Comparison of ENCODE assay signal across 18 mouse cellular contexts in genomic region chr12:36216230-36216629, GRCm38 (mm10). TPM values are rescaled to one million over a fixed set of nuclear protein-coding genes. Genes with fewer than 3 reads are reported as not detected.
DNase-seq lines count a peak whose midpoint lies in the region; ATAC-seq and TF ChIP-seq lines count a peak whose summit lies in the region.
"Had no signal": no experiment of that assay in that cellular context is flagged by ENCODE, and none has a peak within 500 bp of the region (broad histone marks: within the 10 kb centered on the region; RNA-seq: fewer than 3 reads in every experiment).

No protein-coding gene starts in this region.

- no peaks in the 10 kb centered on the region for H3K27me3 ChIP-seq in heart, embryonic 14.5 days (ENCODE audit: control insufficient read depth, insufficient read depth, low read length)
- H3K27me3 ChIP-seq in heart, adult 2 months (ENCODE audit: control insufficient read depth, insufficient read depth, low read length), result no peaks in the 10 kb centered on the region
- no peaks in the 10 kb centered on the region for H3K27me3 ChIP-seq in lung, embryonic 16.5 days (ENCODE audit: control insufficient read depth, insufficient read depth, low read depth, low read length)
- H3K27me3 ChIP-seq in embryonic facial prominence, embryonic 14.5 days (replicated peaks; ENCODE audit: control insufficient read depth, insufficient read depth, low read length), result no peaks in the 10 kb centered on the region
- H3K27me3 ChIP-seq in midbrain, embryonic 16.5 days (ENCODE audit: control insufficient read depth, insufficient read depth, low read depth, low read length), result no peaks in the 10 kb centered on the region
- H3K27me3 ChIP-seq: neural tube, embryonic 12.5 days had no signal

- H3K79me2 ChIP-seq in heart, adult 2 months (replicated peaks; ENCODE audit: control insufficient read depth, insufficient read depth, low read length), result no peaks in the 10 kb centered on the region

- no peak for ATAC-seq in heart, embryonic 14.5 days (ENCODE audit: insufficient number of reproducible peaks, insufficient read depth, low FRiP score, low read depth)
- ATAC-seq in lung, embryonic 16.5 days (ENCODE audit: low read depth), result peak; percentile 28; the same call in 1 of the 2 replicates
- peak; percentile 71; the same call in 1 of the 2 replicates for ATAC-seq in embryonic facial prominence, embryonic 14.5 days (ENCODE audit: low read depth)
- ATAC-seq in midbrain, embryonic 16.5 days, result peak; percentile 54; the same call in 1 of the 2 replicates

- H3K27ac ChIP-seq in heart, embryonic 14.5 days (replicated peaks in 1 of 2; ENCODE audit: control insufficient read depth in 1 of 2, insufficient read depth in 1 of 2, low read depth in 2 of 2, low read length in 2 of 2), result no peak overlapping the region
- no peak overlapping the region for H3K27ac ChIP-seq in heart, adult 2 months
- no peak overlapping the region for H3K27ac ChIP-seq in lung, embryonic 16.5 days (ENCODE audit: low read length)
- H3K27ac ChIP-seq in embryonic facial prominence, embryonic 14.5 days (replicated peaks; ENCODE audit: low read depth, low read length), result no peak overlapping the region
- H3K27ac ChIP-seq in midbrain, embryonic 16.5 days (ENCODE audit: low read length), result no peak overlapping the region
- H3K27ac ChIP-seq: layer of hippocampus, adult 2 months; neural tube, embryonic 12.5 days had no signal

- no peaks in the 10 kb centered on the region for H3K9me3 ChIP-seq in heart, embryonic 14.5 days (ENCODE audit: control insufficient read depth, low read length)
- no peaks in the 10 kb centered on the region for H3K9me3 ChIP-seq in lung, embryonic 16.5 days (ENCODE audit: control insufficient read depth, low read length)
- H3K9me3 ChIP-seq in embryonic facial prominence, embryonic 14.5 days (ENCODE audit: control insufficient read depth, low read length), result no peaks in the 10 kb centered on the region
- no peaks in the 10 kb centered on the region for H3K9me3 ChIP-seq in midbrain, embryonic 16.5 days (replicated peaks; ENCODE audit: control insufficient read depth, low read length, poor library complexity, severe bottlenecking)
- H3K9me3 ChIP-seq: neural tube, embryonic 12.5 days had no signal

- H3K36me3 ChIP-seq in heart, embryonic 14.5 days (ENCODE audit: control insufficient read depth, insufficient read depth, low read length), result no peaks in the 10 kb centered on the region
- H3K36me3 ChIP-seq in heart, adult 2 months (ENCODE audit: control insufficient read depth, insufficient read depth, low read length), result no peaks in the 10 kb centered on the region
- no peaks in the 10 kb centered on the region for H3K36me3 ChIP-seq in lung, embryonic 16.5 days (ENCODE audit: control insufficient read depth, insufficient read depth, low read length)
- H3K36me3 ChIP-seq in embryonic facial prominence, embryonic 14.5 days (ENCODE audit: control insufficient read depth, insufficient read depth, low read length), result no peaks in the 10 kb centered on the region
- no peaks in the 10 kb centered on the region for H3K36me3 ChIP-seq in midbrain, embryonic 16.5 days (ENCODE audit: control insufficient read depth, insufficient read depth, low read length)
- H3K36me3 ChIP-seq: neural tube, embryonic 12.5 days had no signal

- no peak overlapping the region for H3K4me3 ChIP-seq in heart, embryonic 14.5 days (ENCODE audit: control insufficient read depth in 1 of 2, insufficient read depth in 1 of 2, low read depth in 1 of 2, low read length in 2 of 2)
- H3K4me3 ChIP-seq in heart, adult 2 months, result no peak overlapping the region
- H3K4me3 ChIP-seq in lung, embryonic 16.5 days (ENCODE audit: low read length), result peak overlapping the region; percentile 37
- no peak overlapping the region for H3K4me3 ChIP-seq in embryonic facial prominence, embryonic 14.5 days (ENCODE audit: low read depth, low read length)
- no peak overlapping the region for H3K4me3 ChIP-seq in midbrain, embryonic 16.5 days (ENCODE audit: low read depth, low read length)
- H3K4me3 ChIP-seq: layer of hippocampus, adult 2 months; neural tube, embryonic 12.5 days had no signal

- TF ChIP-seq CTCF in heart, adult 2 months (IDR thresholded peaks at IDR 0.05), result no peak

- TF ChIP-seq EP300 in heart, adult 2 months (IDR thresholded peaks at IDR 0.05; ENCODE audit: insufficient read depth, low read depth, low read length), result no peak

- intact Hi-C loops in heart, adult 2 months (cut with DNase I), result loop anchor here (10.0 kb wide), 2 partner anchors 321 to 1239 kb away; no protein-coding TSS in a partner anchor
- intact Hi-C loops in left cerebral cortex, postnatal 36 days (cut with DNase I), result loop anchor here (10.0 kb wide), 2 partner anchors 321 to 489 kb away; no protein-coding TSS in a partner anchor

- no peak for DNase-seq in heart, adult 2 months
- no peak for DNase-seq in lung, adult 18-20 months
- DNase-seq in embryonic facial prominence, embryonic 14.5 days (ENCODE audit: low spot score), result peak; percentile 20
- no peak for DNase-seq in cerebellum, adult 9-11 months
- DNase-seq in left cerebral cortex, postnatal 36 days (ENCODE audit: low spot score in 2 of 2), result no peak
- DNase-seq: cerebellum, adult 18-20 months; gastrocnemius, postnatal 14 days; right cerebral cortex, adult 18-20 months; thymus, postnatal 25 days had no signal

- 48% methylated on average over 4 of the region's 4 CpGs for WGBS in heart, embryonic 14.5 days
- 51% methylated on average over 4 of the region's 4 CpGs for WGBS in heart, adult 2 months
- WGBS in lung, embryonic 16.5 days, result 58% methylated on average over 4 of the region's 4 CpGs
- 69% methylated on average over 4 of the region's 4 CpGs for WGBS in embryonic facial prominence, embryonic 14.5 days
- 67% methylated on average over 4 of the region's 4 CpGs for WGBS in midbrain, embryonic 16.5 days

- TF ChIP-seq POLR2A in heart, adult 2 months (IDR thresholded peaks at IDR 0.05; ENCODE audit: insufficient read depth, low read depth, low read length), result no peak

- H3K4me2 ChIP-seq in heart, embryonic 14.5 days (ENCODE audit: low read length), result peak overlapping the region; percentile 25; the same call in 1 of the 2 replicates
- H3K4me2 ChIP-seq in lung, embryonic 16.5 days (ENCODE audit: low read depth, low read length), result peak overlapping the region; percentile 47
- H3K4me2 ChIP-seq in embryonic facial prominence, embryonic 14.5 days (ENCODE audit: low read depth, low read length), result no peak overlapping the region
- no peak overlapping the region for H3K4me2 ChIP-seq in midbrain, embryonic 16.5 days (ENCODE audit: low read length)
- H3K4me2 ChIP-seq: neural tube, embryonic 12.5 days had no signal

- H3K4me1 ChIP-seq in heart, embryonic 14.5 days (ENCODE audit: control insufficient read depth in 2 of 2, insufficient read depth in 2 of 2, low read length in 2 of 2), result 0 out of 4 replicates have a peak, but pooled peaks cover 0 to 2% of the 10 kb centered on the region in 2 experiments
- H3K4me1 ChIP-seq in heart, adult 2 months (ENCODE audit: control insufficient read depth, insufficient read depth, low read length), result no peaks in the 10 kb centered on the region
- 0 out of 2 replicates have a peak, but pooled peaks cover 3% of the 10 kb centered on the region for H3K4me1 ChIP-seq in lung, embryonic 16.5 days (replicated peaks; ENCODE audit: control insufficient read depth, insufficient read depth, low read length)
- 0 out of 2 replicates have a peak, but pooled peaks cover 4% of the 10 kb centered on the region for H3K4me1 ChIP-seq in embryonic facial prominence, embryonic 14.5 days (ENCODE audit: control insufficient read depth, insufficient read depth, low read length)
- no peaks in the 10 kb centered on the region; the same call in 1 of the 2 replicates for H3K4me1 ChIP-seq in midbrain, embryonic 16.5 days (ENCODE audit: control insufficient read depth, insufficient read depth, low read length)
- H3K4me1 ChIP-seq: neural tube, embryonic 12.5 days had no signal

- H3K9ac ChIP-seq in heart, embryonic 14.5 days (ENCODE audit: low read length), result no peak overlapping the region
- no peak overlapping the region for H3K9ac ChIP-seq in heart, adult 2 months (ENCODE audit: low read depth, low read length)
- H3K9ac ChIP-seq in lung, embryonic 16.5 days (ENCODE audit: low read length), result no peak overlapping the region
- H3K9ac ChIP-seq in embryonic facial prominence, embryonic 14.5 days (ENCODE audit: low read depth, low read length), result no peak overlapping the region
- no peak overlapping the region for H3K9ac ChIP-seq in midbrain, embryonic 16.5 days (ENCODE audit: low read depth, low read length)
- H3K9ac ChIP-seq: neural tube, embryonic 12.5 days had no signal

RNA-seq across cellular contexts. Expression of gene Lrrc72, which starts 37.0 kb away (rescaled TPM):
- polyA plus RNA-seq in heart, embryonic 14.5 days (2014; fragmentation: Nextera tagmentation; extraction: Ambion mirVana), result not detected in 2 replicates
- total RNA-seq in heart, adult 2 months (2021), result not detected
- polyA plus RNA-seq in heart, adult 2 months (2012; rRNA removed), result not detected in 2 replicates
- polyA plus RNA-seq in lung, embryonic 16.5 days (2015; fragmentation: Nextera tagmentation; extraction: Ambion mirVana), result not detected in 2 replicates
- not detected in 2 replicates for polyA plus RNA-seq in embryonic facial prominence, embryonic 14.5 days (2014; fragmentation: Nextera tagmentation; extraction: Ambion mirVana)
- polyA plus RNA-seq in midbrain, embryonic 16.5 days (2015; fragmentation: Nextera tagmentation; extraction: Ambion mirVana), result 0.26 TPM in 1 of 2 replicates, not detected in the other
- total RNA-seq in left cerebral cortex, postnatal 36 days (2021), result not detected
- total RNA-seq: gastrocnemius, postnatal 14 days; layer of hippocampus, adult 2 months; liver, adult 2 months; megakaryocyte progenitor cell, adult 5-6 weeks had no signal
- polyA plus RNA-seq: heart, embryonic 16.5 days; intestine, embryonic 14.5 days; liver, adult 2 months; neural tube, embryonic 12.5 days had no signal

RNA-seq across cellular contexts. Expression of gene Bzw2, which starts 58.4 kb away (rescaled TPM):
- 225 and 227 TPM in 2 replicates for polyA plus RNA-seq in heart, embryonic 14.5 days (2014; fragmentation: Nextera tagmentation; extraction: Ambion mirVana)
- total RNA-seq in heart, adult 2 months (2021), result 100 to 1,000 TPM; 175 to 199 TPM
- polyA plus RNA-seq in heart, adult 2 months (2012; rRNA removed), result 67.3 and 128 TPM in 2 replicates
- polyA plus RNA-seq in lung, embryonic 16.5 days (2015; fragmentation: Nextera tagmentation; extraction: Ambion mirVana), result 132 and 157 TPM in 2 replicates
- 172 and 198 TPM in 2 replicates for polyA plus RNA-seq in embryonic facial prominence, embryonic 14.5 days (2014; fragmentation: Nextera tagmentation; extraction: Ambion mirVana)
- polyA plus RNA-seq in midbrain, embryonic 16.5 days (2015; fragmentation: Nextera tagmentation; extraction: Ambion mirVana), result 402 and 433 TPM in 2 replicates
- 10 to 100 TPM; 48.7 to 49.1 TPM for total RNA-seq in left cerebral cortex, postnatal 36 days (2021)

RNA-seq across cellular contexts. Expression of gene Ankmy2, which starts 59.3 kb away (rescaled TPM):
- 29.3 and 33.3 TPM in 2 replicates for polyA plus RNA-seq in heart, embryonic 14.5 days (2014; fragmentation: Nextera tagmentation; extraction: Ambion mirVana)
- total RNA-seq in heart, adult 2 months (2021), result 10 to 100 TPM; 13.3 to 15.5 TPM
- polyA plus RNA-seq in heart, adult 2 months (2012; rRNA removed), result 7.0 and 12.4 TPM in 2 replicates
- 36.9 and 39.2 TPM in 2 replicates for polyA plus RNA-seq in lung, embryonic 16.5 days (2015; fragmentation: Nextera tagmentation; extraction: Ambion mirVana)
- 33.3 and 37.8 TPM in 2 replicates for polyA plus RNA-seq in embryonic facial prominence, embryonic 14.5 days (2014; fragmentation: Nextera tagmentation; extraction: Ambion mirVana)
- 82.2 and 83.7 TPM in 2 replicates for polyA plus RNA-seq in midbrain, embryonic 16.5 days (2015; fragmentation: Nextera tagmentation; extraction: Ambion mirVana)
- 10 to 100 TPM; 50.3 to 54.1 TPM for total RNA-seq in left cerebral cortex, postnatal 36 days (2021)

Comparison
In these comparisons a context has a peak if more than half of its experiments do, and no peak if none do; other contexts are left out.
1. H3K4me2 ChIP-seq: peak in heart, embryonic 14.5 days (single experiment) and lung, embryonic 16.5 days (single experiment); none in embryonic facial prominence, embryonic 14.5 days (single experiment) and midbrain, embryonic 16.5 days (single experiment).